Mouse (Mus musculus): ENCODE results near the gene Aldh16a1.

GRCm38 (mm10) chr7:45193406-45193805 lies 39.0 kb upstream of the Aldh16a1 start:
- 0 out of 2 replicates have a peak, but pooled peaks have one; percentile 12 for TF ChIP-seq CTCF (IDR thresholded peaks at IDR 0.05)
- no peak for TF ChIP-seq EP300 (IDR thresholded peaks at IDR 0.05)
